Mouse (Mus musculus) layer of hippocampus, adult 8-10 months (tissue): Measurements from ENCODE around the gene Tmem213. TPM values are rescaled to one million over a fixed set of nuclear protein-coding genes. Genes with fewer than 3 reads are reported as not detected.

Source experiments
- DNase-seq, 2 experiments: peaks; one replicate each; pipeline ENCODE4 v3.0.0; 2022; ENCODE audit warnings: low spot score in 2 of 2
- total RNA-seq, 4 experiments: library from RNA; stranded (reverse); gene quantifications; 2 replicates each; pipeline ENCODE4 v1.2.4; 2022

The Tmem213 gene
- not detected for total RNA-seq

DNA sequence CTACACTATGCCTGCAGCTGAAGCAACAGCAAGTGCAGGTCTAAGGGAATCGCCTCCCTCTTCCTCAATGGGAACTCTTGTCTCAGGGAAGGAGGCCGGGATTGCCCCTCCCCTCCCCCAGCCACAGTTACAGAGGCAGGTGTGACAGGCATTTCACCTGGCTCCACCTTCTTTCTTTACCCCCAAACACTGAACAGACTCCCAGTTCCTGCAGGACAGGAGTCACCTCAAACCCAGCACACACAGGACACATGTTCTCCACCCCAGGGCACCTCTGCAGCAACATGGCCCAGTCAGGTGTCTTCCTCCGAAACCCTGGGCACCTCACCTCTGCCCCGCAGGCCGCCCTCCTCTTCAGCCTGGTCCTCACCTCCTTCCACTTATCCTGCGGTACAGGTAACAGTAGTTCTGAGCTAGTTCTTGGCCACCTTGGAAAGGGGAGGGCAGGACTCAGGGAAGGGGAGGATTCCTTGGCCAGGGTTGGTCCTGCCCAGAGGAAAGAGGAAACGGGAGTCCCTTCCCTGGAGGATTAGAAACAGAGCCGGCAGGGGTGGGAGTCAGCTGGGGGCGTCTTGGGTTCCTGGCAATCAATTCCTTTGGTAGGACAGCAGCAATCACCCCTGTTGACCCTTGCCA is at the start of gene Tmem213:
Gene Tmem213, plus strand, starts transcription at position 96 of the 636 bp plus-strand sequence.
- DNase-seq = no peak

DNA sequence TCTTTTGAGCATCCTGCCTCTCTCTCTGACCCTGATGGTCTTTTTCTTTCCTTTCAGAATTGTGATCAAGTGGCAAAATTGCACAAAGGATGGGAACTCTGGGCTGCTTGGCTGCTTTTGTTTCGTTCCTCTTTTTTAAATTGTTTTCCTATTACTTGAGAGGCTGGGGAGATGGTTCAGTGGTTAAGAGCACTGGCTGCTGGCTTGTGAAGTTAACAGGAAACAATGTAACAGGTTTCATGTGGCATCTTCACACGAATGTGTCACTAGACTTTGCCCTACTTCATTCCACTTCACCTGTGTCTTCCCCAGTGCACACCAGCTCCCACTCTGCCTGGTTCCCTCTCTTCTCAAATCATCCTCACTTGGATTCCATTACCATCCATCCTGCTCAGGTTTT is 44.4 kb upstream of the Tmem213 start:
- DNase-seq = no peak

DNA sequence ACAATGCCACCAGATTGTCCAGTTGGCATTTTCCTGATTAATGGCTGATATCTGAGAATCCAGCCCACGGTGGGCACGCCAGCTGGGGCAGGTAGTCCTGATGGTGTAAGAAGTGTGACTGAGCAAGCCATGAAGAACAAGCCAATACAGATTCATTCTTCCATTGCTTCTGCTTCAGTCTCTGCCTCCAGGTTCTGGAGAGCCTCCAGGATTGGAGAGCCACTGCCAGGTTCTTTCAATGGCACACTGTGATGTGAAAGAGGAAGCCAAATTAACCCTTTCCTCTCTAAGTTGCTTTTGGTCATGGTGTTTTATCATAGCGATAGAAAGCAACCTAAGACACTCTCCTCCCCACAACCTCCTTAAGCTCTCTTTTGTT is 43.9 kb upstream of the Tmem213 start:
- peak; percentile 34 to 57 for DNase-seq

DNA sequence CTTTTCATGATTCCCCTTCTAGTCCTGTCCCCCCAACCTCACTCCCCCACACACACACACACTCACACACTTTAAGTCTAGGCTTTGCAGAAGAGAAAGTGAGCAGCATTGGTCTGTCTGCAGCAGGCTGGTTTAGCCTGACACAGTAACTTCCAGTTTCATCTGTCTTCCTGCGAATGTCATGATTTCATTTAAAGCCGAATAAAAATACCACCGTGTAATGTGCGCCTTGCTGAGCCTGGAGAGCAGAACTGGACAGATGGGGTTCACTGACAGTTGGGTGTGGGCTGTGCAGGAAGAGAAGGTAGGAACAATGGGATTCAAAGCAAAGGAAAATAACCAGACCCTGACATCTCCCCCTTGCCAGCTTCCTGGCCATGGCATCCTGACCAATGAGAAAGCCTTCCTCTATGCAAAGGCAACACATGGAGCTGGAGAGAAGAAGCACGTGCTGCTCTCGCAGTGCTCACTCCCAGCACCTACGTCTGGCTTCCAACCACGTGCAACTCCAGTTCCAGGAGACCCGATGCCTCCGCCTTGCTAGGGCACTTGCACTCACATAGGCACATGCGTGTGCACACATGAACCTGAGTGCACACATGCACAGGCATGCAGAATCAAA is 43.4 kb upstream of the Tmem213 start:
- DNase-seq = peak; percentile 35 to 40

DNA sequence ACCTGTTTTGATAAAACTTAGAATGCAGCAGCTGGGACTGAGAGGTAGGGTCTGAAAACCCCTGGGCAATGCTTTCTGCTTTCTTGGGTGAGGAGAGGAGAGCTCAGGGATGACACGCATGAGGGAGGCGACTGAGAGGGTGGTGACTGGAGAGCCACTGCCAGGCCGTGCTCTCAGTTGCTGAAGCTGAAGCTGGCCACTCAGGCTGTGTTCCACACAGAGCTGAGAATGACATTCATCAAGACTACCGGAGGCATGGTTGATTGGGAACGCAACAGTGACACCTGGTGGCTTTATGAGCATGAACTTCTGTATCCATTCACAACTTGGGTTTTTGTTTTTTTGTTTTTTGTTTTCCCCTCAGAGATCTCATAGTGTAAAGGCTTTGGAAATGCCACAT is 42.8 kb upstream of the Tmem213 start:
- peak; percentile 51 to 67 for DNase-seq

DNA sequence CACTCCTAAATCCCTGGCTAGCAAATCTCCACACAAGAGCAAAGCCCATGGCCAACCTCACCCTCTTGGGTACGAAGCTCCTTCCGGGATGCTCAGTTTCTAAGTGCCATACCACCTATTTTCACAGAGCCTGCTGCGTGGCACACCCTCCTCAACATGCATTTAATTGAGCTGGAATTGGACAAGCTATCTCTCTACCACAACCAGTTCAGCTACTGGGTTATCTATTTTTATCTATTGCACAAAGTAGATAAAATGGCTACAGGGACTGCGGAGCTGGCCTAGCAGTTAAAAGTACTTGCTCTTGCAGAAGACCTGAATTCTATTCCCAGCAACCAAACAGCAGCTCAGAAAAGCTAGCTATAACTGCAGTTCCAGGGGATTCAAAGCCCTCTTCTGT is 37.8 kb upstream of the Tmem213 start:
- DNase-seq = no peak

DNA sequence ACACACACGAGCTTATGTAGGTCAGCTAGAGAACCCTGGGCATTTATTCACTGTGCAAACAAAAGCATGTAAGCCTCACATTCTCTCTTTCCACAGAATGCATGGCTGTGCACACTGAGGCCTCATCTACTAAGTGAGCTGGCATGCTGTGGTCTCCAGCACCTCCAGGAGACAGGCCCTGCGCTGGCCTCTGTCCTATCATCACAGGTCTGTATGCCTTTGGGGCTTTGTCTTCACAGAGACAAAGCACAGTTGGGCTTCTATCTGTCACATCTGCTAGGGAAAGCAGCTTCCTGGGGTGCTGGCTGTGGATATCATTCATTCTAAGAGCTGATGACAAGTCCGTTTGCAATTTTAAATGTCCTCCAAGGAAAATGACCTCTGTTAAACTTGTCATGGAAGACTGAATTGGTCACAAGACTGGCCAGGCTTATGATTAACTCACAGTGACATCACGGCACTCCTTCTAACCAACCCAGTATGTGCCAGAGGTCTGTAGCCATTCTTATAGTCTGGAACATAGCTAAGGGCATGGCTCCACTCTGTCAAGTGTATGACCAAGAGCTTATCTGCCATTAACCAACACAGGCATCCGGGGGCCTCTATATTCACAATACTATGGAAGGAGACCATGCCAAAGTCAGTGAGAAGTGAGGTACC is 36.8 kb upstream of the Tmem213 start:
- no peak for DNase-seq

DNA sequence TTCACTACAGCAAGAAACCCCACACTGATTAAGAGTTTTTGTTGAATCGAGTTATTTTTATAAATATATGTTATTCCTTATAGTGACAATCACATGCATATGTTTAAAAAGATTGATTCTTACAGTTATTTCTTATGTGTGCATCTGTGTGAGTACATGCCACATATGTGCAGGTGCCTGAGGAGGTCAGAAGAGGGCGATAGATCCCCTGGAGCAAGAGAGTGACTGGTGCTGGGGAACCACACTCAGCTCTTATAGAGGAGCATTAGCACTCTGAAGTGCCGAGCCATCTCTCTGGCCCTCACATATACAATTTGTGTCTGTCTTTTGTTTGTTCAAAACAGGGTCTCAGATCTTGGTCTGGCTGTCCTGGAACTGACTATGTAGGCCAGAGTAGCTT is 35.5 kb upstream of the Tmem213 start:
- no peak for DNase-seq

DNA sequence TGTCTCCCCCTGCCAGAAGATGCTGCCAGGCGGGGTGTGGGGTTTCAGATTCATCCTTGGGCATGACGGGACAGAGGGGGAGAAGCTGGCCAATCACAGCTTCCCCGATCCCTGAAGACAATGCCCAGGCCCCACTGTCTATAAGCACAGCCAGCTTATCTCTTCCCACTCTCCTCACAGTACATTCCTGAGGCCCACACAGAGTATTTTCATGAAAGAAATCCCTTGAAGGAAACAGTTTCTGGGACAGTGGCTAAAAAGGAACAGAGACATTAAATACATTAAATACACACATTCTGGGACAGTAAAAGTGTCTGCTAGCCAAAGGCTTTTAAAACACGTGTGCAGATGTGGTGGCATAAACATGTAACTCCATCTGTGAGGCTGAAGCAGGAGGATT is 28.7 kb upstream of the Tmem213 start:
- no peak for DNase-seq

DNA sequence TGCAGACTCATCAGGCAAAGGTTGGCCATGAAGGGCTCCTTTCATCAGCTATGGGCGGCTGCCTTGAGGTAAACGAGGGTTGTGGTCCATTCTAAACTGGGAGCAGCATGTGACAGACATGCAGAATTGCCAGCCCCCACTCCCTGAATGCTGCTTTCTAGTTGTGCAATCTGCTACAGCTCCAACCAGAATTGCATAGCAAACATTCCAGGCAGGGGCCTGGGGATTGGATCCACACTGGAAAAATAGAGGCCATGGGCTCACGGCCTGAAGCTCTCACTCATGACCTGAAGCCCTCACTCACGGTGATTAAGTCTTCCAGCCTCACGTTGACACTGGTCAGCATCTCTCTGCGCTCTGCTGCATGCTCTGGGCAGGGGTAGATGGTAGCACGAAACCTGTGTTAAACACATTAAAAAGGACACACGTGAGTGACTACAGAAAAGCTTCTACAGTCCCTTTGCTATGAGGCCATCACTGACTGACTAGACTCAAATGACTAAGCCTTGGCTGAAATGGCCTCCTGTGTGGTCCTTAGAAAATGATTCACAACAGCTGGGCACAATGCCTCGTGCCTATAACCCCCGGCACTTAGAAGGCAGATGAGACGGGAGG is 27.2 kb upstream of the Tmem213 start:
- DNase-seq = no peak

DNA sequence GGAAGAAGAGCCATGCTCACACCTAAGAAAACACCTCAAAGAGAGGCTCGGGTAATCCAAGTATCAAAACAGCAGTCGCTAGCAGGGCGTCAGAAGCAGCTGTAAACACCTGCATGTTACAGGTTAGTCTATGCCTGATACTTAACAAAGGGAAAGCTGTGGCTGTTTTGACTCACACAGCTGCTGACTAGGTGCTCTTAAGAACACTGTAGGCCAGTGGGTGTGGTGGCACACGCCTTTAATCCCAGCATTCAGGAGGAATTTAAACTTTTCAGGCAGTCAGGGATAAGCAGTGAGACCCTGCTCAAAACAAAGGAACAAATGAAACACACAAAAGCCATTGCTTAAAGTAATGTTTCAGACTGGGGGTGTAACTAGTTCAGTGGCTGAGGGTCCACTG is 25.9 kb upstream of the Tmem213 start:
- DNase-seq = no peak

DNA sequence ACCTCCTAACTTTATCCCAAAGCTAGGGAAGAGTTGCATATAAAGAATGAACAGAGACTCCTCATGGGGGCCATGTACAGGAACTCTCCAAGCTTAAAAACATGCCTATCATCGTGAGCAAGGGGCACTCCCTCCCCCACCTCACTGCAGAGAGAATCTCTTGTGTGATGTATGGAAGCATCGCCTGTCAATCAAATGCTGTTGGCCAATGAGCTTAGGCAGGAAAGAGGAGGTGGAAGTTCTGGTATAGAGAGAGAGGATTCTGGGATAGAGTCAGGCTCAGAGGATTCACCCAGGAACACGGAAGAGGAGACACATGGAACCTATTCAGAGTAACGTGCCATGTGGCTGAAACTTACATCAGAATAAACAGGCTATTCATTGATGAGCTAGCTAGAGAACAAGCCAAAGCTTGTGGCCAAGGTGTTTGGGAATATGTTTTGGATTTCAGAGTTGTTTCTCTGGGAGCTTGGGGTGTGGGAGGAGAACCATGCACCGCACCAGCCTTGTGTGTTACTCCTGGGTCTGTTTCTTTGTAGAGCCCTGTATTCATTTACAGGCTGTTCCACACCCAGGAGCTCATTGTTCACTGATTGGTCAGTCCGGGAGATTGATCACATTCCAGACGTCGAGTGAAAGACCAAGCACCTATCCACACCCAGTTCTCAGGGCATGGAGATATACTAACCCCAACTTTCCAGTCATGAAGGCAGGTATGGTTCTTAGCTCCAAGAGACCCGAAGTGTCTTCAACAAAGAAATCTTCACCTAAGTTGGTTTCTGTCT is 21.6 kb upstream of the Tmem213 start:
- DNase-seq = no peak

DNA sequence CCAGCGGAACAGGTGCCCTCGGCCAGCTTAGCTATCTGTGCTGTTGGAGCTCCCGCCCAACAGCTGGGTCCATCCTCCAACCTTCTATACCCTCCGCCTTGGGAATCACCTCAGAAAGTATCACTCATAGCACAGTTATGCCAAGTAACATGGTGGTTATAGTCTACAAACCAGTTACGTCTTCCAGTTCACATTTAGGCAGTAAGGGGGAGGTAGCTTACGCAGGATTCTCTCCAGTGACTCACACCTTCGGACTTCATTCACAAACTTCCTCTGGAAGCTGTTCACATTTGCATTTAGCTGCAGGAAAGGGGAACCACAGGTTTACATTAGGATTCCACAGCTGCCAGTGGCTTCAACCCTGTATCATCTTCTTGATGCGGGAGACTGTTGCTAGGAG is 16.5 kb upstream of the Tmem213 start:
- DNase-seq = no peak

DNA sequence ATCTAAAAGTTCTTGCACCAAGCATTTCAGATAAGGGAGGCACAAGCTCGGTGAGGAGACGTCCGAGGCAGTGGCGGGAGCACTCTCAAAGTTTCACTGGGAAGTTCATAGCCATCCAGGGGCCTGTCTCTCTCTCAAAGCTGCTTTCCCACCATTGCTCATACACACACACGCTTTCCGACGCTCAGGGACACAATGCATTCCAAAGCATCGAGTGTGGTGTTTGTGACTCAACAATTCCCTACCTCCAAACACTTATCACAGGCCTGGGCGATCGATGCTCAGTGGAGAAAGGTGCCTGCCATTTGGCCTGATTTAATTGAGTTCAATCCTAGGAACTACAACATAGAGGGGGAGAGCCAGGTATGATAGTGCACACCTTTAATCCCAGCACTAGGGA is 14.4 kb upstream of the Tmem213 start:
- no peak for DNase-seq

DNA sequence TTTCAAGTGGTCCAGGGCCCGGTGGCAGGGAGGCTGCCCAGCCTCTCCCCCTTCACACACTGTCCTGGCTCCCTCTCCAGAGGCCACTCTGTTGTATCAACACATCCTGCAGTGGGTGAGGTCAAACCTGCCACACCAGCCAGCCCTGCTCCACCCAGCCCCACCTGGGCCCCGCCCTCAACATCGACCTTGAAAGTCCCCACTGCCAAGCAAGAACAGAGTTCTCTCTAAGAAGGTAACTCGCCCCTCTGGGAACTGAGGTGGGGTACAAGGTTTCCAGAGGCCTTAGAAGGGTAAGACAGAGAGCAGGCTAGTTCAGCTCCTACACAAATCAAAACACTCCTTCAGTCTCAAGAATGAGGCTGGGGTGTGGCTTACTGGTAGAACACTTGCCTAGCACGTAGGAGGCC is 12.1 kb upstream of the Tmem213 start:
- no peak for DNase-seq

DNA sequence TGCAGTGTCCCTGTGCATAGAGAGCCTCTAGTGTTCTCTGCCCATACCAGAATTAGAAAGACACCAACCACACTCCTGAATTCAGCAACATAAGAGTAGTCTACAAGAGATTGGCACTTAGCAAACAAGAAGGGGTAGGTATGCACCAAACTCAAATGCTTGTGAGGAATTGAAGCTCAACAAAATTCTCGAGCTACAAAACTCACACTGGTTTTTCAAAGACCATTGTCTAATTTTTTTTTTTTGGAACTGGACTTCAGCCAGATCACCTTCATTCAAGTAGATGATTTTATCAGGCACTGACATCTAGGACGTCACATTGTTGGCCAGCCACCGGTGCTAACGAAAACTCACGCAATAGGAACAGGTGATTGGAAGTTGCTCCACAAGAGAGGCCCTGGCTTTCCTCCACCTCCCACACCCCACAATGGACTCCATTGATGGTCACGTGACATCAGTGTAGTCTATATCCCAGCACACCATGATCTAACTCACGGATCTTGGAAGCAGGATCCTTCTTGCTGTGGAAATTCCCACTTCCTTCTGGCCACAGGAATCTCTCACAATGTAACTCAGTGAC is 6.7 kb upstream of the Tmem213 start:
- DNase-seq = no peak

DNA sequence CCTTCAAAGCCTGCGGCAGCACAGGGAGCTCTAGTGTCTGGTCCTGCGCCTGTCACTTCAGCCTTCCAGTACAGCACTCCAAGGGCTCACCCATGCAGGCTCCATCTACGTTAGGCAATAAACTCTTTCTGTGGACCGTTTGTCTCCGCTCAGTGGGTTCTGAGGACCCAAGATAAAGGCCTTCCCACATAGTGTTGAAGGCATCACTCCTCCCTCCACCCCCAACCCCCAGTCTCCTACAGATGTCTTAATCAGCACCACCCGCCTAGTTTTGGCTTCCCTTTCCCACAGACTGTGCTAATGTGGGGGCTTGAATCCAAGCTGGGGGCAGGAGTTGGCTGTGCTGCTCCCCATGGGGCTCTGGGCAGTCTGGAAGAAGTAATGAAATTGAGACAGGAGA is 5.3 kb upstream of the Tmem213 start:
- no peak for DNase-seq

DNA sequence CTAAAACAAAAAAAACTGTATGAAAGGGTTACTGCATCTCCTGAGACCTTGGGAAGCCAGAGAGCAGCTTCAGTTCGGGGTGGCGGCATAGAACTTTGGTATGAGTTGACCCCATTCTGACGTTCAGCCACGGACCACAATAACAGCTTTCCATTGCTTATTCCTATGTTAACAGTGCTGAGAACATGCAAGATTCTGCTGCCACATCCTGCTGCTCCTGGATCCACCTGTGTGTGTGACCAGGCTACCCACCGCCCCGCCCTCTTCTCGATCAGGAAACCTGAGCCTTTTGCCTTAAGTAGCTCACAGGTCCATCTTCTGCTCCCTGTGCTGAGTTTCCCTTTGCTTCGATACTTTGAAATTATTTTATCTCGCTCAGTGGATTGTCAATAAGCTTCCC is 3.1 kb upstream of the Tmem213 start:
- no peak for DNase-seq

DNA sequence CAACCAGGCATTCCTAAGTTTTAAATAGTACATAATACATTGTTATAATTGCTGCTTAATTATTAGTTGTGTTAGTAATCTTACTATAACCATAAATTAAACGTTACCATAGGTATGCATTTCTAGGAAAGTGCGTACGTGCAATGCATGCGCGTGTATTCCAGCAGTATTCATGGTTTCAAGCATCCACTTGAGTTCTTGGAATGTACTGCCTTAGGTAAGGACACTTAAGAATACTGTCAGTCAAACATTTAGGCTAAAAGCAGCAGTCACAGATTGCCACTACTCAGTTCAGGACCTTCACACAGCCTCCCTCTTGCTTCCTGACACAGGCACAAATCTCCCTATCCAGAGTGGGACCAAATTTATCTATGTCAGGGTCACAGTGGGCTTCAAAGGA is 606 bp upstream of the Tmem213 start:
- no peak for DNase-seq

DNA sequence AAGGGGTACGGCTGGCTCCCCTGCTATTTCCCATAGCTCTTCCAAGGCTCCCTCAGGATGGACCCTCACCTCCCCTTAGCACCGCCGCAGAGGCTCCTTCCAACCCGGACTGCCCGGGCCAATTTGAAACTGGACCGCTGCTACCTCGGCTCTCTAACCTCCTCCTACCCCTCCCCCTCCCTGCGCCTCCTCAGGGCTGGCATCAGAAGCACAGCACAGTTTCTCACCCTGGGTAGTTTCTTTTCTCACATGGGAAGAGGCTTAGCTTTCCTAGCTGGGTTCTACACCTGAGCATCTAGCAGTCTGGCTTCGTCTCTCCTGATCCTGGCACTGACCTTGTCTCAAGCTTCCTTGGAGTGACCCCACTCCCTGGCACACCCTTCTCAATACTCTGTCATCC is 816 bp downstream of the Tmem213 start:
- no peak for DNase-seq

DNA sequence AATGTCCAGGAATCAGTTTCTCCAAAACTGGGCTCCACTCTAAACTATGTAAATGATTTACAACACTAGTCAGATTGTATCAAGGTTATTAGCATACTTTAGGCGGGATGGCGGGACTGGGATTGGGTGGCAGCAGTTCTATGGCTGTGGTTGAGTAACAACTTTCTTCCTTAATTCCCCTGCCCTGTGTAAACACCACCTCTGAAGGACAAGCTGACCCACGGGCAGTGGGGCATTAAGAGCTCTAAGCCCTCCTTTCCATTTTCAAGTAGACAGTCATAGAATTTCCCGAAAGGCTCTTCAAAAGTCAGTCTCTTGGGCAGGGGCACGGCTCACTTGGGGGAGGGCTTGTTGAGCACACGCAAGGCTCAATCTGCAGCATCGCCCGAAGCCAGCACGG is 1.8 kb downstream of the Tmem213 start:
- no peak for DNase-seq
